Mouse (Mus musculus) ES-E14 (cell line): ENCODE results near the gene Selenoi. TPM values are rescaled to one million over a fixed set of nuclear protein-coding genes. Genes with fewer than 3 reads are reported as not detected.

Source experiments
- DNase-seq: peaks from one replicate; pipeline ENCODE4 v3.0.0-alpha.2; 2013; ENCODE audit warnings: low read depth, low spot score
- H3K27ac ChIP-seq: 2 replicates; pipeline ENCODE4 v1.5.1; 2012; ENCODE audit warnings: low read depth, mild to moderate bottlenecking, low read length, moderate library complexity, mixed read lengths; ENCODE audit not compliant: poor library complexity, insufficient read depth, severe bottlenecking
- H3K36me3 ChIP-seq: 2 replicates; pipeline ENCODE4 v1.6.1; 2012; ENCODE audit warnings: mild to moderate bottlenecking, low read length, moderate library complexity, mixed read lengths; ENCODE audit not compliant: control insufficient read depth, poor library complexity, insufficient read depth, severe bottlenecking
- H3K4me1 ChIP-seq, 2 experiments: fragments of 150-350 bp in 1 of 2; sonication (generic) in 1 of 2; 2 replicates each; pipeline ENCODE4 v1.6.1; 2012; ENCODE audit warnings: low read length in 2 of 2, mild to moderate bottlenecking in 1 of 2, mixed read lengths in 1 of 2; ENCODE audit not compliant: control insufficient read depth in 2 of 2, insufficient read depth in 2 of 2, poor library complexity in 1 of 2
- H3K4me3 ChIP-seq, 2 experiments: fragments of 150-350 bp in 1 of 2; sonication (generic) in 1 of 2; 2 replicates each; pipeline ENCODE4 v1.5.1; 2012; ENCODE audit warnings: low read length in 2 of 2, low read depth in 1 of 2, mild to moderate bottlenecking in 1 of 2, mixed read lengths in 1 of 2; ENCODE audit not compliant: insufficient read depth in 1 of 2, poor library complexity in 1 of 2, severe bottlenecking in 1 of 2
- H3K9ac ChIP-seq: 2 replicates; pipeline ENCODE4 v1.6.1; 2012; ENCODE audit warnings: low read depth, mild to moderate bottlenecking, low read length, mixed read lengths; ENCODE audit not compliant: poor library complexity, insufficient read depth, severe bottlenecking
- H3K9me3 ChIP-seq: fragments of 150-350 bp; sonication (generic); 2 replicates; pipeline ENCODE4 v1.6.1; 2012; ENCODE audit warnings: low read depth, mild to moderate bottlenecking, low read length; ENCODE audit not compliant: control insufficient read depth, insufficient read depth
- CHD2 ChIP-seq: IDR thresholded peaks from 2 replicates; pipeline ENCODE4 v1.6.1; 2014; ENCODE audit warnings: mild to moderate bottlenecking, low read depth, low read length, inconsistent platforms
- HCFC1 ChIP-seq: IDR thresholded peaks from 2 replicates; pipeline ENCODE4 v1.6.1; 2012; ENCODE audit warnings: low read length, inconsistent platforms, borderline replicate concordance; ENCODE audit not compliant: insufficient read depth
- MAFK ChIP-seq: IDR thresholded peaks from 2 replicates; pipeline ENCODE4 v1.6.1; 2014; ENCODE audit warnings: mild to moderate bottlenecking, low read depth, low read length, inconsistent platforms; ENCODE audit not compliant: insufficient read depth
- ZC3H11A ChIP-seq: IDR thresholded peaks from 2 replicates; pipeline ENCODE4 v1.6.1; 2012; ENCODE audit warnings: low read depth, mild to moderate bottlenecking, inconsistent platforms, low read length, borderline replicate concordance
- ZNF384 ChIP-seq: IDR thresholded peaks from 2 replicates; pipeline ENCODE4 v1.6.1; 2012; ENCODE audit warnings: low read depth, low read length, inconsistent platforms
- in situ Hi-C, 2 experiments: fragments of 600-800 bp; cut with MboI; formaldehyde crosslinking; loops; one replicate each; pipeline ENCODE4 v1.15.1; 2025; ENCODE audit warnings: low sequenced_read_pairs in 2 of 2, inconsistent platforms in 1 of 2; ENCODE audit not compliant: unreplicated experiment in 2 of 2
- total RNA-seq: library from RNA; depleted of rRNA; stranded (reverse); fragments of 300-350 nt; gene quantifications from 2 replicates; pipeline ENCODE4 v1.2.3, GENCODE M21; 2012

The Selenoi gene
- total RNA-seq, 1 experiment: 104 TPM

DNA sequence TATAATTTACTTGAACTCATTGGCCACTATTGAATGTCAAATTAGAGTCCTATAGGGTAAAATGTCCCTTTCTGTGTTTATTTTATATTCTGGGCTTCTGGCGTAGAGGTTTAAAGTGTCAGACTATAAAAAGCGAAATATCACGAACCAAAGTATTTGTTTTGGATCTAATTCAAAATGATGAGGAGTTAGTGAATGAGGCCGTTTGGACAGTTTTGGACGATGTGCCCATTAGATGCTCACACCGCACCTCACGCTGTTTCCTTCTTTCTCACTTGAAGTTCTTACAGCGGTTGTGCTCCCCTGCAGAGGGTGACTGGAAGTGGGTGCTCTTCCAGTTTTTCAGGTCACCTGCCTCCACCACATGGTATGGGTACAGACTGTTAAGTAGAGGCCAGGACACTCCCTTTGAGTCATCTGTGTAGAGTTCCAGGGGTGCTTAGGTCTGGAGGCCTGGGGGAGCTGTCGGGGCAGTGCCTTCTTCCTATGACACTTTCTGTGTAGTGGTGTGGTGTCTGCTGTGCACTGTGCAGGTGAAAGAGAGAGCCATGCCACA lies 13.6 kb downstream of the Selenoi start:
- no peak overlapping the region for H3K9ac ChIP-seq
- H3K36me3 ChIP-seq: no peaks in the 10 kb centered on the region
- no peak overlapping the region for H3K27ac ChIP-seq
- TF ChIP-seq HCFC1: no peak
- no peak for TF ChIP-seq ZC3H11A
- TF ChIP-seq ZNF384: no peak
- no peak for TF ChIP-seq MAFK
- no peak for TF ChIP-seq CHD2
- peaks cover 0 to 2% of the 10 kb centered on the region in 2 experiments; a peak in 1 of 4 replicates for H3K4me1 ChIP-seq
- no peak for DNase-seq
- in situ Hi-C loops: no loop called here
- H3K4me3 ChIP-seq: no peak overlapping the region
- no peaks in the 10 kb centered on the region for H3K9me3 ChIP-seq

DNA sequence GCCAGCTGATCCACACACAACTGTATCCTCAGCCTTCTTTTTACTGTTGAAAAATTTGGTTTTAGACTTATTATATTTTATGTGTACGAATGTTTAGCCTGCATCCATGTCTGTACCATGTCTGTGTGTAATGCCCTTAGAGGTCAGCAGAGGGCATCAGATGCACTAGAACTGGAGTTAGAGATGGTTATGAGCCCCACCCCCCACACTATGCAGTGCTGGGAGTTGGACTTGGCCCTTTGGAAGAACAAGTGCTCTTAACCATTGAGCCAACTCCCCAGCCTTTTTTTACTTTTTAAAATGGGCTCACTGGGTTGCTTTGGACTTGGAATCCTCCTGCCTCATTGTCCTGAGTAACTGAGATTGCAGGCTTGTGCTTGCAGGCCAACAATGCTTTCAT lies 15.3 kb downstream of the Selenoi start:
- Histone ChIP-seq H3K4me1 (peaks cover 0 to 2% of the 10 kb centered on the region in 2 experiments; a peak in 1 of 4 replicates), H3K9me3 (no peaks in the 10 kb centered on the region), H3K27ac (no peak overlapping the region), H3K4me3 (no peak overlapping the region), H3K36me3 (peaks cover 2% of the 10 kb centered on the region; the same call in 1 of the 2 replicates), H3K9ac (no peak overlapping the region)
- TF ChIP-seq ZNF384 (no peak), ZC3H11A (peak; percentile 29; the same call in 1 of the 2 replicates), MAFK (no peak)
- in situ Hi-C loops: no loop called here
- DNase-seq: peak; percentile 35

DNA sequence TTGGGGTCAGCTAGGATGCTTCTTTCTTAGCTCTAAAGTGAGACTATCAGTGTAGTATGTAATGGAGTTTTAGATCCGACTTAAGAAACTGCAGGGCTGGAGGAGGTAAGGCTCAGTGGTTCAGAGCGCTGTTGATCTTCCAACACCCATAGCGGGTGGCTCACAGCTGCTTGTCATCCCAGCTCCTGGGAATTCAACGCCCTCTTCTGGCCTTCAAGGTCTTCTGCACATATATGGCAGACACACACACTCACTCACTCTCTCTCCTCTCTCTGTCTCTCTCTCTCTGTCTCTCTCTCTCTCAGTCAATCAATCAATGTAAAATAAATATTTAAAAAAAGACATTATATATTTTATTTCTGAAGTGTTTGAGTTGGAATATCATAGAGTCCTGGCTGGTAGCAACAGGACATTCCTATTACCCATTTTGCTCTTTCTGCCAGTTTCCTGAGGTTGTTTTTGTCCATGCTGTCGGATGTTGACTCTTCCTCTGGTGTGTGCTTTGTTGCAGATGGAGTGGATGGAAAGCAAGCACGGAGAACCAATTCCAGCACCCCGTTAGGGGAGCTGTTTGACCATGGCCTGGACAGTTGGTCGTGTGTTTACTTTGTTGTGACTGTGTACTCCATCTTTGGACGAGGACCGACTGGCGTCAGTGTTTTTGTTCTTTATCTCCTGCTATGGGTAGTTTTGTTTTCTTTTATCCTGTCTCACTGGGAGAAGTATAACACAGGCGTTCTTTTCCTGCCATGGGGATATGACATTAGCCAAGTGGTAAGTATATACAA lies 23.4 kb downstream of the Selenoi start:
- no peak overlapping the region for H3K4me3 ChIP-seq
- DNase-seq: no peak
- no peaks in the 10 kb centered on the region for H3K9me3 ChIP-seq
- in situ Hi-C loops: no loop called here
- no peak overlapping the region for H3K9ac ChIP-seq
- H3K4me1 ChIP-seq: no peaks in the 10 kb centered on the region
- TF ChIP-seq ZC3H11A: no peak
- TF ChIP-seq MAFK: no peak
- no peak for TF ChIP-seq CHD2
- no peak for TF ChIP-seq ZNF384
- TF ChIP-seq HCFC1: no peak
- H3K36me3 ChIP-seq: peaks cover 8% of the 10 kb centered on the region
- no peak overlapping the region for H3K27ac ChIP-seq

DNA sequence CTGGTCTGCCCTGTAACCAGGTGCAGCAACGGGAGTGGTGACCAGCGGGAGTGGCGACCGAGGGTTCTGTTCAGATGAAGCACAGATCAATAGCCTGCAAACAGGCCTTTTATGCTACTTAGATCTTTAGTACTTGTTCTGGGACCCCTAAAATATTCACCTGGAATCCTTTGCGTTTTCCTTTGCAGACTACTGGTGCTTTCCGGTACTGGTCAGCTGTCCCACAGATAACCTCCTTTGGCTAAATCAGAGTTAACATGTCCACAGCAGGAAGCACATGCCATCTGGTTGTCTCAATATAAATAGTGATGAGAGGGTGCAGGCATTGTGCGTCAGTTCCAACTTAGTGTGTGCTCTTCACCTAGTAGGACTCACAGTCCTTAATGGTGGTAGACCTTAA lies 26.4 kb downstream of the Selenoi start:
- Histone ChIP-seq H3K4me3 (no peak overlapping the region), H3K9ac (no peak overlapping the region), H3K4me1 (no peaks in the 10 kb centered on the region), H3K9me3 (no peaks in the 10 kb centered on the region), H3K36me3 (peaks cover 8% of the 10 kb centered on the region), H3K27ac (no peak overlapping the region)
- in situ Hi-C loops: no loop called here
- DNase-seq: no peak
- TF ChIP-seq MAFK (no peak), CHD2 (no peak), ZNF384 (no peak), HCFC1 (no peak), ZC3H11A (no peak)
